ENCODE assay signal across 1 mouse cellular context in the genomic region with DNA sequence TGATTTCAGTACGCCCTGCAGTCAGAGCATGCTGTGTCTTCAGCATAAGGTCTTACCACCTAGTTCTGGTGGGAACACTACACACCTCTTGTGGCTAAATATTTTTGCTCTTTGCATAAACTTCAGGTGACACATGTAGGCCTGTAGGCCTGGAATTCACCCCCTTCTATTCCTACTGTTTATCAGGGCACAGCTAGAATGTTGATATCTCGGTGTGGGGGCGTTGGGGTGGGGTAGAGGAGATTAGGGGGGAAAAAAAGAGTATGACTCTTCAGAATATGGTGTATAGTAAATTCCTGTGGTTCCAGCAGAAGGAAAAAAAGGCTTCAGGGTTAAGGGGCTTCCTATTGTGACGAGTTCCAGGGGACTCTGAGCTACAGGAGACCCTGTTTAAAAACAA.
TF ChIP-seq lines count a peak whose summit lies in the region.

No protein-coding gene starts in this region.

TF ChIP-seq in MEL, 35 proteins besides CTCF, POLR2A, EP300 and RAD21 (continued from another document):
- TF ChIP-seq MEF2A (IDR thresholded peaks at IDR 0.05; ENCODE audit: extremely low read depth, insufficient replicate concordance, low read depth, low read length, poor library complexity, severe bottlenecking) = peak; percentile 17; the same call in 1 of the 2 replicates
- TF ChIP-seq BHLHE40 (IDR thresholded peaks at IDR 0.05; ENCODE audit: borderline replicate concordance, low read depth, low read length) = no peak
- peak; percentile 70 for TF ChIP-seq ZNF384 (IDR thresholded peaks at IDR 0.05; ENCODE audit: low read depth, low read length)
- TF ChIP-seq ETS1 (IDR thresholded peaks at IDR 0.05; ENCODE audit: low read depth, low read length) = peak; percentile 50; the same call in 1 of the 2 replicates
TF ChIP-seq in MEL: peak in this region for 9.
